ENCODE assay signal across 12 mouse cellular contexts in genomic region chr14:20970389-20970788, GRCm38 (mm10). TPM values are rescaled to one million over a fixed set of nuclear protein-coding genes. Genes with fewer than 3 reads are reported as not detected.
DNase-seq lines count a peak whose midpoint lies in the region; ATAC-seq lines count a peak whose summit lies in the region.
"Had no signal": no experiment of that assay in that cellular context is flagged by ENCODE, and none has a peak within 500 bp of the region (broad histone marks: within the 10 kb centered on the region; RNA-seq: fewer than 3 reads in every experiment).

No protein-coding gene starts in this region.

- no peak for ATAC-seq in hindbrain, embryonic 15.5 days (ENCODE audit: low FRiP score, low read depth)
- no peak for ATAC-seq in hindbrain, embryonic 14.5 days (ENCODE audit: low FRiP score)
- 0 out of 2 replicates have a peak, but pooled peaks have one; percentile 24 for ATAC-seq in embryonic facial prominence, embryonic 15.5 days (ENCODE audit: insufficient number of reproducible peaks, low FRiP score, low TSS enrichment, low read depth)
- ATAC-seq: inflammation-experienced regulatory T-cells, adult 6 months had no signal

- no peaks in the 10 kb centered on the region for H3K36me3 ChIP-seq in hindbrain, embryonic 15.5 days
- H3K36me3 ChIP-seq in hindbrain, embryonic 14.5 days (replicated peaks; ENCODE audit: control insufficient read depth, insufficient read depth) = no peaks in the 10 kb centered on the region
- H3K36me3 ChIP-seq in embryonic facial prominence, embryonic 15.5 days = no peaks in the 10 kb centered on the region
- H3K36me3 ChIP-seq: midbrain, embryonic 12.5 days had no signal

- peaks cover 31% of the 10 kb centered on the region for H3K4me1 ChIP-seq in hindbrain, embryonic 15.5 days (replicated peaks)
- peaks cover 14% of the 10 kb centered on the region for H3K4me1 ChIP-seq in hindbrain, embryonic 14.5 days (replicated peaks; ENCODE audit: control insufficient read depth, insufficient read depth, low read length)
- 0 out of 2 replicates have a peak, but pooled peaks cover 7% of the 10 kb centered on the region for H3K4me1 ChIP-seq in embryonic facial prominence, embryonic 15.5 days

- 37% methylated on average over 6 of the region's 6 CpGs for WGBS in hindbrain, embryonic 15.5 days
- 47% methylated on average over 6 of the region's 6 CpGs for WGBS in hindbrain, embryonic 14.5 days
- WGBS in embryonic facial prominence, embryonic 15.5 days = 35% methylated on average over 6 of the region's 6 CpGs

- no peaks in the 10 kb centered on the region for H3K9me3 ChIP-seq in hindbrain, embryonic 15.5 days
- H3K9me3 ChIP-seq in hindbrain, embryonic 14.5 days (ENCODE audit: control insufficient read depth, low read length) = no peaks in the 10 kb centered on the region
- no peaks in the 10 kb centered on the region for H3K9me3 ChIP-seq in embryonic facial prominence, embryonic 15.5 days (replicated peaks)
- H3K9me3 ChIP-seq: midbrain, embryonic 12.5 days had no signal

- DNase-seq in cerebellum, postnatal 10 days = peak; percentile 10 to 25
- DNase-seq in cerebellum, adult 11 months = no peak
- DNase-seq in hindbrain, embryonic 14.5 days (ENCODE audit: low spot score) = no peak
- DNase-seq in 3T3-L1 (ENCODE audit: low read depth, low spot score) = peak; percentile 32
- DNase-seq in urinary bladder, adult 2 months (ENCODE audit: low spot score) = no peak
- no peak for DNase-seq in embryo, embryonic 9.5 days (ENCODE audit: extremely low spot score)

- no peak overlapping the region for H3K4me2 ChIP-seq in hindbrain, embryonic 15.5 days
- H3K4me2 ChIP-seq in hindbrain, embryonic 14.5 days (replicated peaks) = no peak overlapping the region
- H3K4me2 ChIP-seq in embryonic facial prominence, embryonic 15.5 days (replicated peaks) = no peak overlapping the region
- H3K4me2 ChIP-seq: midbrain, embryonic 12.5 days had no signal

- no peak overlapping the region for H3K9ac ChIP-seq in hindbrain, embryonic 15.5 days
- H3K9ac ChIP-seq in hindbrain, embryonic 14.5 days = no peak overlapping the region
- H3K9ac ChIP-seq in embryonic facial prominence, embryonic 15.5 days = no peak overlapping the region
- H3K9ac ChIP-seq: liver, embryonic 14.5 days; midbrain, embryonic 12.5 days had no signal

- H3K4me3 ChIP-seq in hindbrain, embryonic 15.5 days = no peak overlapping the region
- no peak overlapping the region for H3K4me3 ChIP-seq in hindbrain, embryonic 14.5 days (replicated peaks; ENCODE audit: low read length)
- H3K4me3 ChIP-seq in embryonic facial prominence, embryonic 15.5 days (replicated peaks) = no peak overlapping the region
- H3K4me3 ChIP-seq: left cerebral cortex, adult 2 months; midbrain, embryonic 12.5 days had no signal

- H3K27ac ChIP-seq in hindbrain, embryonic 15.5 days (replicated peaks) = 0 out of 2 replicates have a peak overlapping the region, but pooled peaks have one; percentile 34
- no peak overlapping the region for H3K27ac ChIP-seq in hindbrain, embryonic 14.5 days
- H3K27ac ChIP-seq in embryonic facial prominence, embryonic 15.5 days (replicated peaks) = no peak overlapping the region
- H3K27ac ChIP-seq: left cerebral cortex, adult 2 months; liver, embryonic 14.5 days; midbrain, embryonic 12.5 days had no signal

- no peaks in the 10 kb centered on the region for H3K27me3 ChIP-seq in hindbrain, embryonic 15.5 days
- H3K27me3 ChIP-seq in hindbrain, embryonic 14.5 days (ENCODE audit: control insufficient read depth, insufficient read depth, low read length) = no peaks in the 10 kb centered on the region
- H3K27me3 ChIP-seq in embryonic facial prominence, embryonic 15.5 days = no peaks in the 10 kb centered on the region
- H3K27me3 ChIP-seq: midbrain, embryonic 12.5 days had no signal

RNA-seq across cellular contexts. Expression of gene Vcl, which starts 41.2 kb away (rescaled TPM):
- polyA plus RNA-seq in hindbrain, embryonic 15.5 days (2015; fragmentation: Nextera tagmentation; extraction: Ambion mirVana) = 15.5 and 16.2 TPM in 2 replicates
- polyA plus RNA-seq in hindbrain, embryonic 14.5 days (2014; fragmentation: Nextera tagmentation; extraction: Ambion mirVana) = 19.3 and 19.7 TPM in 2 replicates
- 49.6 and 51.7 TPM in 2 replicates for polyA plus RNA-seq in embryonic facial prominence, embryonic 15.5 days (2015; fragmentation: Nextera tagmentation; extraction: Ambion mirVana)
- 291 and 300 TPM in 2 replicates for polyA plus RNA-seq in urinary bladder, adult 2 months (2012; rRNA removed)

Comparison
In these comparisons a context has a peak if more than half of its experiments do, and no peak if none do; other contexts are left out.
1. DNase-seq: peak in cerebellum, postnatal 10 days (2 of 2) and 3T3-L1 (single experiment); none in cerebellum, adult 11 months (single experiment), hindbrain, embryonic 14.5 days (single experiment), urinary bladder, adult 2 months (single experiment) and embryo, embryonic 9.5 days (single experiment).